ENCODE assay signal across 1 mouse cellular context in genomic region chr15:101454774-101455173, GRCm38 (mm10).
TF ChIP-seq lines count a peak whose summit lies in the region.

No protein-coding gene starts in this region.

TF ChIP-seq in myocyte, 11 proteins besides CTCF, POLR2A, EP300 and RAD21 (continued from another document):
- no peak for TF ChIP-seq MYOG (IDR thresholded peaks at IDR 0.05; ENCODE audit: control insufficient read depth in 1 of 3, insufficient read depth in 1 of 3, insufficient read length in 2 of 3, low read depth in 2 of 3)
- TF ChIP-seq TCF3 (IDR thresholded peaks at IDR 0.05; ENCODE audit: insufficient read length, low read depth): no peak
- no peak for TF ChIP-seq USF1 (IDR thresholded peaks at IDR 0.05; ENCODE audit: low read depth)
